Mouse (Mus musculus) midbrain, embryonic 15.5 days (tissue): ENCODE measurements around the gene Ccdc188. TPM values are rescaled to one million over a fixed set of nuclear protein-coding genes. Genes with fewer than 3 reads are reported as not detected.
"Not testable (repeated sequence)": the region's sequence is repeated elsewhere in the genome, so short reads cannot be mapped to it uniquely, and the experiment has no call there.

Experiments
- ATAC-seq: fragments of 200-750 bp; cut with Nextera tagmentation; replicated peaks from 2 replicates; pipeline ENCODE4 v1.8.0; 2017; ENCODE audit warnings: moderate TSS enrichment
- H3K27ac ChIP-seq: fragments of 300-500 bp; sonication (generic); 2 replicates; pipeline ENCODE4 v1.5.1; 2015; ENCODE audit warnings: mild to moderate bottlenecking, inconsistent platforms
- H3K27me3 ChIP-seq: fragments of 300-500 bp; sonication (generic); replicated peaks from 2 replicates; pipeline ENCODE4 v1.6.1; 2015; ENCODE audit warnings: inconsistent platforms
- H3K36me3 ChIP-seq: fragments of 300-500 bp; sonication (generic); replicated peaks from 2 replicates; pipeline ENCODE4 v1.6.1; 2015; ENCODE audit warnings: inconsistent platforms
- H3K4me1 ChIP-seq: fragments of 300-500 bp; sonication (generic); 2 replicates; pipeline ENCODE4 v1.6.1; 2015; ENCODE audit warnings: inconsistent platforms
- H3K4me2 ChIP-seq: fragments of 300-500 bp; sonication (generic); 2 replicates; pipeline ENCODE4 v1.6.1; 2015; ENCODE audit warnings: inconsistent platforms, mild to moderate bottlenecking, moderate library complexity
- H3K4me3 ChIP-seq: fragments of 300-500 bp; sonication (generic); 2 replicates; pipeline ENCODE4 v1.5.1; 2015; ENCODE audit warnings: mild to moderate bottlenecking, inconsistent platforms
- H3K9ac ChIP-seq: fragments of 300-500 bp; sonication (generic); 2 replicates; pipeline ENCODE4 v1.6.1; 2015; ENCODE audit warnings: mild to moderate bottlenecking, inconsistent platforms
- H3K9me3 ChIP-seq: fragments of 300-500 bp; sonication (generic); 2 replicates; pipeline ENCODE4 v1.6.1; 2016; ENCODE audit warnings: inconsistent platforms
- WGBS: fragments of 180-500 bp; shearing (Covaris S2); methylation state at CpG from one replicate; pipeline ENCODE4 v1.1.7; 2015; ENCODE audit warnings: mixed read lengths; 5-methylcytosine and 5-hydroxymethylcytosine counted together
- polyA plus RNA-seq: library from polyadenylated mRNA; unstranded; fragments of >200 nt; fragmentation: Nextera tagmentation; extraction: Ambion mirVana; gene quantifications from 2 replicates; pipeline ENCODE4 v1.2.1, GENCODE M21; 2015

The Ccdc188 gene
- polyA plus RNA-seq, 1 experiment from 2014 or later: 0.14 TPM

- no peak overlapping the region for H3K27ac ChIP-seq
- 86% methylated on average over 4 of the region's 4 CpGs for WGBS
- no peak overlapping the region for H3K9ac ChIP-seq
- no peaks in the 10 kb centered on the region for H3K27me3 ChIP-seq
- H3K4me3 ChIP-seq: no peak overlapping the region
- no peaks in the 10 kb centered on the region for H3K9me3 ChIP-seq
- no peak overlapping the region for H3K4me2 ChIP-seq
- H3K4me1 ChIP-seq: no peaks in the 10 kb centered on the region
- ATAC-seq: no peak
- no peaks in the 10 kb centered on the region for H3K36me3 ChIP-seq
These were observed 30.9 kb upstream of the Ccdc188 start for GRCm38 (mm10) chr16:18186798-18187197.

GRCm38 (mm10) chr16:18187221-18187620 is 30.5 kb upstream of the Ccdc188 start:
- Histone ChIP-seq H3K27me3 (no peaks in the 10 kb centered on the region), H3K9ac (no peak overlapping the region), H3K27ac (no peak overlapping the region), H3K4me3 (no peak overlapping the region), H3K4me1 (no peaks in the 10 kb centered on the region), H3K4me2 (no peak overlapping the region), H3K9me3 (no peaks in the 10 kb centered on the region), H3K36me3 (no peaks in the 10 kb centered on the region)
- 92% methylated on average over 3 of the region's 3 CpGs for WGBS
- ATAC-seq: no peak

GRCm38 (mm10) chr16:18191006-18191405 is 26.7 kb upstream of the Ccdc188 start:
- no peak for ATAC-seq
- Histone ChIP-seq H3K4me3 (no peak overlapping the region), H3K27ac (no peak overlapping the region), H3K36me3 (no peaks in the 10 kb centered on the region), H3K9me3 (no peaks in the 10 kb centered on the region), H3K4me2 (no peak overlapping the region), H3K4me1 (peaks cover 14% of the 10 kb centered on the region), H3K9ac (no peak overlapping the region), H3K27me3 (no peaks in the 10 kb centered on the region)
- 77% methylated on average over 2 of the region's 2 CpGs for WGBS

DNA sequence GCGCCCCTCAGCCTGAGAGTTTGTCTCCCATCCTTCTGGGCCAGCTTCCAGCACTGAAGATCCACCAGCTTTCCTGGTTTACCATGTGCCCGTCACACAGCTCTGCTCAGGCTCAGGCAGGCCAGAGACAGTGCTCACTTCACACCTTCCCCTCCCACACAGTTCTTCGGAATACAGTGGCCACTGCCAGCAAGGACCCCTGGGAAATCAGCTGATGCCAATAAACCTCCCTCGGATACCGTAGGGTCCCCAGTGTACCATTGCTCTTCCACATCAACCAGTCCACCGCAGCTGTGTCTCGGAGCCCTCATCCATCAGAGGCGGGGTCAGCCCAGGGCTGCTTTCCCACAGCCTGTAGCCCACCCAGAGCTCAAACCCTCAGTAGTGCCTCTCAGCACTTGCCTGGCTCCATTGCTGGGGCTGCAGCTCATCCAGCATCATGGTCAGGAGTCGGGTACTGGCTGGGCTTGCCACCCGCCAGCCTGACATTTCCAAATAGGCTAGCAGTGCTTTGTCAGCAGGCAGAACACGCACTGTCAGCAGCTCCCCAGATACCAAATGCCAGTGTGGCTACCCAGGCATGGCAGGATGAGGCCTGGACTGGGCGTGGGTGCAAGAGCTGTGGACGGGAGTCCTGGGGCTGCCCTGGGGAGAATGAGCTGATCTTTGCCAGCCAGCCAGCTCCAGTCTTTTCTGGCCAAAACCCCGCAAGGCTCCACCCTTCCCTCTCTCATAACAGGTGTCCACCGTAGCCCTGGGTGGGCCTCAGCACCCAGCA is 23.3 kb upstream of the Ccdc188 start:
- H3K4me2 ChIP-seq: no peak overlapping the region
- H3K9me3 ChIP-seq: no peaks in the 10 kb centered on the region
- H3K4me1 ChIP-seq: peaks cover 27% of the 10 kb centered on the region
- no peaks in the 10 kb centered on the region for H3K27me3 ChIP-seq
- ATAC-seq: peak; percentile 15; the same call in 1 of the 2 replicates
- no peak overlapping the region for H3K4me3 ChIP-seq
- H3K27ac ChIP-seq: no peak overlapping the region
- no peak overlapping the region for H3K9ac ChIP-seq
- 60% methylated on average over 15 of the region's 15 CpGs for WGBS
- no peaks in the 10 kb centered on the region for H3K36me3 ChIP-seq

- Histone ChIP-seq H3K9ac (no peak overlapping the region), H3K4me3 (no peak overlapping the region), H3K36me3 (no peaks in the 10 kb centered on the region), H3K9me3 (no peaks in the 10 kb centered on the region), H3K4me1 (peaks cover 27% of the 10 kb centered on the region), H3K4me2 (no peak overlapping the region), H3K27ac (no peak overlapping the region), H3K27me3 (no peaks in the 10 kb centered on the region)
- WGBS: 53% methylated on average over 5 of the region's 5 CpGs
- no peak for ATAC-seq
These were observed 22.6 kb upstream of the Ccdc188 start for GRCm38 (mm10) chr16:18195068-18195467.

DNA sequence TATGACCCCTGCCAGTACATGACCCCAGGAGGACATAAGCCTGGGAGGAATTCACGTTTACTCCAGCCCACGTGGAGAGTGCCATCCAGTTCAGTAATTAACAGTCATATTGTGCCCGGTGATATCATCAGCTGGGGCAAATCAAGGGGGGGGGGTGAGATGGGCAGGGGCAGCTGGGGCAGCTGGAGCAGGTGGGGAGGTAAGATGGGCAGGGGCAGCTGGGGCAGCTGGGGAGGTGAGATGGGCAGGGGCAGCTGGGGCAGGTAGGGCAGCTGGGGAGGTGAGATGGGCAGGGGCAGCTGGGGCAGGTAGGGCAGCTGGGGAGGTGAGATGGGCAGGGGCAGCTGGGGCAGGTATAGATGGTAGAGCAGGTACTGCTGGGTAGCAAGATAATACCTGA is 22.1 kb upstream of the Ccdc188 start:
- not testable (repeated sequence) for ATAC-seq, H3K27me3 ChIP-seq, H3K9me3 ChIP-seq, H3K4me3 ChIP-seq, H3K9ac ChIP-seq, H3K27ac ChIP-seq, H3K36me3 ChIP-seq, H3K4me2 ChIP-seq
- H3K4me1 ChIP-seq: peaks cover 27% of the 10 kb centered on the region
- 39% methylated on average over 3 of the region's 3 CpGs for WGBS

GRCm38 (mm10) chr16:18197881-18198280 is 19.8 kb upstream of the Ccdc188 start:
- no peaks in the 10 kb centered on the region for H3K36me3 ChIP-seq
- no peaks in the 10 kb centered on the region for H3K9me3 ChIP-seq
- no peaks in the 10 kb centered on the region for H3K27me3 ChIP-seq
- WGBS: 80% methylated on average over 6 of the region's 6 CpGs
- ATAC-seq: no peak
- H3K27ac ChIP-seq: 0 out of 2 replicates have a peak overlapping the region, but pooled peaks have one; percentile 13
- H3K4me3 ChIP-seq: no peak overlapping the region
- H3K4me1 ChIP-seq: peaks cover 27% of the 10 kb centered on the region
- H3K9ac ChIP-seq: no peak overlapping the region
- H3K4me2 ChIP-seq: no peak overlapping the region

DNA sequence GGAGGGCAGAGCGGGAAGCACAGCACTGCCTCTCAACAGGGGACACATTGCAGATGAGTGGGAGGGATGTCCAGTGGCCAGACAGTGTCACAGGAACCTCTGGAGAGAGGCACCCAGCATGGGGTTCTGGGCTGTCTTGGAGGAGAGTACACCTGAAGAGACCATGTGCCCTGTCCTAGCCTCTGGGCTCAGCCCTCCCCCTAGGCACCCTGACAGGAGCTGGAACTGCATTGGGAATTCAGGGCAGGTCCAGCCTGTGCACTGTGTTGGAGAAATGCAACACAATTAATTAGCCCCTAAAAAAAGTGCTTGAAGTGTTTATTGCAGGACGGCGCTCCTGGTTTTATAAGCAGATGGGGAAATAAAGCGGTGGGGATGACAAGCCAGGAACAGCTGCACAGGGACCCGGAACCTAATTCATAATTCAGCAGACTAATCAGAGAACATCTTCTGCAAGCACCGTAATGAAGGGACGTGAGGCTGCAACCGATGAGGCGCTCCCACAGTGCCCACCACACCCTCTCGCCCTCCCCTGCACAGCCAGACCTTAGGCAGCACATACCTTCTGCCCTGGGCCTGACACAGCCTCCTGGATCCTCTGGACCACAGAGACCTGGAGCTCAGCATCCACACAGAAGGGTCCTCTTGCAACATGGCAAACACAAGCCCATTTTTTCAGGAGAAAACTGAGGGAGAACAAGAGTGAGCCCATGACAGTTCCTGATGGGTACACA is 19.1 kb upstream of the Ccdc188 start:
- Histone ChIP-seq H3K4me1 (peaks cover 27% of the 10 kb centered on the region), H3K27me3 (no peaks in the 10 kb centered on the region), H3K4me3 (no peak overlapping the region), H3K27ac (peak overlapping the region; percentile 58), H3K9me3 (no peaks in the 10 kb centered on the region), H3K4me2 (no peak overlapping the region), H3K9ac (no peak overlapping the region), H3K36me3 (no peaks in the 10 kb centered on the region)
- WGBS: 48% methylated on average over 10 of the region's 10 CpGs
- ATAC-seq: peak; percentile 49; the same call in 1 of the 2 replicates

DNA sequence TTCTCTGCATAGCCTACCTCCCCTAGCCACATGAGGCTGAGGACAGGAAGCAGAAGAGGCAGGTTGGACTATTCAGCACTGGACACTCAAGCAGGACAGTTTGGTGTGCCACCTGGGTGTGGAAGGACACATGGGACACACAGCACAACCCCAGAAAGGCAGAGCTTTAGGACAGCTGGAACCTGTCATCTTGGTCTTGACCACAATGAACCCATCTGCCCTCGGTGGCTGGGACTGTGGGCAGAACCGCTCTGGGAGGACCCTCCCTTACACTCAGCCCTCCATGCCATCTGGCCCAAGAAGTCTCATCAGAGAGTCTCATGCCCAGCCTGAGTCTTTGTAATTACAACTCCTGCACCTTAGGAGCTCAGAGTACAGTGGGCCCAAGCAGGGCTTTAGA is 17.6 kb upstream of the Ccdc188 start:
- Histone ChIP-seq H3K9me3 (no peaks in the 10 kb centered on the region), H3K4me1 (peaks cover 15% of the 10 kb centered on the region), H3K27me3 (no peaks in the 10 kb centered on the region), H3K4me2 (no peak overlapping the region), H3K4me3 (no peak overlapping the region), H3K27ac (no peak overlapping the region), H3K9ac (no peak overlapping the region), H3K36me3 (no peaks in the 10 kb centered on the region)
- 81% methylated on average over 2 of the region's 2 CpGs for WGBS
- no peak for ATAC-seq

DNA sequence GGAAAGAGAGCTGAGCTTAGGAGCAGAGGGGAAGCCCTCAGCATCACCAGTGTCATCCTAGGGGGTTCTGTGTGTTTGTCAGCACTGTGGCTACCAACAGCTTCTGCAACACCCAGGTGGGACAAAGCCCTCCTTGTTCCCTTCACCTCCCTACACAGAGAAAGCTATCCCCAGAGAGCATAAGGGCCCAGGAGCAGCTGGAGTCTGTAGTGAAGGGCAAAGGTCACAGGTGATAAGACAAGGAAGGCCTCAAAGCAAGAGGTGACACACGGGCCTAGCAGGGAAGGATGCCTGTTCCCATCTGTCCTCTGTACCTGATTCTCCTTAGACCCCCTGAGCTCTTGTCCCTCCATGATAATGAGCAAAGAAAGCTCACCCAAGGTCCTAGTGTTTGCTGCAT is 16.1 kb upstream of the Ccdc188 start:
- H3K9ac ChIP-seq: no peak overlapping the region
- ATAC-seq: no peak
- H3K4me2 ChIP-seq: no peak overlapping the region
- 0 out of 2 replicates have a peak, but pooled peaks cover 2% of the 10 kb centered on the region for H3K27me3 ChIP-seq
- peaks cover 13% of the 10 kb centered on the region for H3K4me1 ChIP-seq
- H3K9me3 ChIP-seq: no peaks in the 10 kb centered on the region
- 31% methylated on average over 1 of the region's 1 CpGs for WGBS
- no peaks in the 10 kb centered on the region for H3K36me3 ChIP-seq
- H3K4me3 ChIP-seq: no peak overlapping the region
- H3K27ac ChIP-seq: no peak overlapping the region

- H3K9me3 ChIP-seq: no peaks in the 10 kb centered on the region
- no peak overlapping the region for H3K27ac ChIP-seq
- no peak overlapping the region for H3K9ac ChIP-seq
- no peak for ATAC-seq
- H3K4me2 ChIP-seq: no peak overlapping the region
- peaks cover 13% of the 10 kb centered on the region for H3K4me1 ChIP-seq
- 100% methylated on average over 1 of the region's 1 CpGs for WGBS
- 0 out of 2 replicates have a peak, but pooled peaks cover 2% of the 10 kb centered on the region for H3K27me3 ChIP-seq
- no peaks in the 10 kb centered on the region for H3K36me3 ChIP-seq
- H3K4me3 ChIP-seq: no peak overlapping the region
These were observed 15.6 kb upstream of the Ccdc188 start for GRCm38 (mm10) chr16:18202061-18202460.

DNA sequence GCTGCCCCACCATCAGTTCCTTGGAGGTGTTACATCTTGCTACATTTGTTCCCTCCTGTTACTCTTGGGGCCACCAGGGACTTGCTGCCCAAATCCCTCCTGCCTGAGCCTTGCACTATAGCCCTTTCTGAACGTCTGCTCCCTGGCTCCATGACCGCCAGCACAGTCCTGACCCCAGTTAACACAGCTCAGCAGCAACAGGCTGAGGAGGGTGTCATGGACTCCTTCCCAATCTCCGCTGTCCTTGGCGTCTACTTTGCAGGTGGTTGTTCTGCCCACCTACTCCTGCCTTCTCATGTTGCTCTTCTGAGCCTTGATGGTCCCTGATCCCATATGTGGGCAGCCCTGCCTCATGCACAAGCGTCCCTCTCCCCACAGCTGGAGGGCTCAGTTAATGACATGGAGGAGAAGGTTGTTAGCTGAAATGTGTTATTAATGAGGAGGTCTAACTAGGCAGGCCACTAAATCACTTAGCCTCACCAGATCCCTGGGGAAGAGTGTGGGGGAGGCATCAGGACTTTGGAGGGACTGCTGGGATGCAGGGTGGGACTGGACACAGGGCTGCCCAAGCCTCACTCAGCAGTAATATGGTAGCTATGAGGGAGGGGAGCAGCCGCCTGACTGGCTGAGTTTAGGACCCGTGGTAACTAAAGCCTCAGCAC is 14.1 kb upstream of the Ccdc188 start:
- Histone ChIP-seq H3K4me3 (no peak overlapping the region), H3K9ac (no peak overlapping the region), H3K27ac (no peak overlapping the region), H3K27me3 (0 out of 2 replicates have a peak, but pooled peaks cover 2% of the 10 kb centered on the region), H3K36me3 (no peaks in the 10 kb centered on the region), H3K4me1 (peaks cover 9% of the 10 kb centered on the region), H3K4me2 (no peak overlapping the region), H3K9me3 (no peaks in the 10 kb centered on the region)
- whole genome bisulfite sequencing: 59% methylated on average over 7 of the region's 7 CpGs
- ATAC-seq: no peak
